Mouse (Mus musculus): ENCODE measurements at regions not wholly inside any gene's neighbourhood (a gene's known extent, or its start where the extent isn't known, plus 50 kb on each side); places are given as distances from the start of the nearest gene placed in this dataset.

GRCm38 (mm10) chr7:70117930-70118922 is 248.3 kb downstream of the Nr2f2 start:
- H3K4me2 ChIP-seq (replicated peaks; ENCODE audit: low read depth): peak overlapping the region; percentile 50
- 17% methylated on average over 21 of the region's 21 CpGs for WGBS
- H3K9ac ChIP-seq (ENCODE audit: low read depth, low read length): 0 out of 2 replicates have a peak overlapping the region, but pooled peaks have one; percentile 7
- no peak overlapping the region for H3K27ac ChIP-seq (ENCODE audit: low read depth, low read length)
- no peaks in the 10 kb centered on the region for H3K9me3 ChIP-seq (ENCODE audit: control insufficient read depth)
- 0 out of 2 replicates have a peak, but pooled peaks have one; percentile 9 for TF ChIP-seq CTCF (IDR thresholded peaks at IDR 0.05; ENCODE audit: low read depth)
- no peaks in the 10 kb centered on the region for H3K27me3 ChIP-seq (replicated peaks; ENCODE audit: control insufficient read depth, insufficient read depth, low read length)
- no peaks in the 10 kb centered on the region for H3K4me1 ChIP-seq (replicated peaks; ENCODE audit: control insufficient read depth, insufficient read depth, low read length)
- peak overlapping the region; percentile 16 for H3K4me3 ChIP-seq (ENCODE audit: low read depth, low read length)
- H3K36me3 ChIP-seq (ENCODE audit: control insufficient read depth, insufficient read depth): no peaks in the 10 kb centered on the region
- ATAC-seq: no peak

DNA sequence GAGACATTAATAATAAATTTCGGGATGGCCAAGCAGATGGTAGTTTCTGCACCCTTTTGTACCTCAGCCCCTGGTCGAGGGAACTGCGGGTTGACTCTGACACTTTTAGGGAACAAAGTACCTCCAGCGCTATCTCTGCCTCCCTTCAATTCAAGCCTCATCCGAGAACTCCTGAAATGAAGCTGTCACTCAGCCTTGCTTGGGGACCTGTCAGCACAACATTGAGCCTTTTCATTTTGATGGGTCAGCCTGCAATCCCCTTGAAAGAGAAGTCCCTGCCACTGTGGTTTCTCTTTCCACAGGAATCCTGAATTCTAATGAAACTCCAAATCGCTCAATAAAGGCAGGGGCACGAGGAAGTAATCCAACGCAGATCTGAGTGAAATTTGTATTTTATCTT is 257.5 kb downstream of the Nr2f2 start:
- no peak for TF ChIP-seq CTCF (IDR thresholded peaks at IDR 0.05; ENCODE audit: low read depth)
- Histone ChIP-seq H3K9me3 (ENCODE audit: control insufficient read depth) (no peaks in the 10 kb centered on the region), H3K27ac (ENCODE audit: low read depth, low read length) (no peak overlapping the region), H3K4me1 (replicated peaks; ENCODE audit: control insufficient read depth, insufficient read depth, low read length) (no peaks in the 10 kb centered on the region), H3K9ac (ENCODE audit: low read depth, low read length) (no peak overlapping the region), H3K27me3 (replicated peaks; ENCODE audit: control insufficient read depth, insufficient read depth, low read length) (no peaks in the 10 kb centered on the region), H3K36me3 (ENCODE audit: control insufficient read depth, insufficient read depth) (no peaks in the 10 kb centered on the region), H3K4me3 (ENCODE audit: low read depth, low read length) (no peak overlapping the region), H3K4me2 (replicated peaks; ENCODE audit: low read depth) (no peak overlapping the region)
- WGBS: 45% methylated on average over 8 of the region's 8 CpGs
- no peak for ATAC-seq

GRCm38 (mm10) chr7:70105024-70105423 is 261.5 kb downstream of the Nr2f2 start:
- ATAC-seq: no peak
- Histone ChIP-seq H3K27ac (ENCODE audit: low read depth, low read length) (no peak overlapping the region), H3K4me3 (ENCODE audit: low read depth, low read length) (no peak overlapping the region), H3K27me3 (replicated peaks; ENCODE audit: control insufficient read depth, insufficient read depth, low read length) (no peaks in the 10 kb centered on the region), H3K4me2 (replicated peaks; ENCODE audit: low read depth) (no peak overlapping the region), H3K9me3 (ENCODE audit: control insufficient read depth) (no peaks in the 10 kb centered on the region), H3K9ac (ENCODE audit: low read depth, low read length) (no peak overlapping the region), H3K4me1 (replicated peaks; ENCODE audit: control insufficient read depth, insufficient read depth, low read length) (no peaks in the 10 kb centered on the region), H3K36me3 (ENCODE audit: control insufficient read depth, insufficient read depth) (no peaks in the 10 kb centered on the region)
- no peak for TF ChIP-seq CTCF (IDR thresholded peaks at IDR 0.05; ENCODE audit: low read depth)
- WGBS: 39% methylated on average over 2 of the region's 2 CpGs

GRCm38 (mm10) chr7:70104486-70104885 is 262.0 kb downstream of the Nr2f2 start:
- H3K9me3 ChIP-seq (ENCODE audit: control insufficient read depth): no peaks in the 10 kb centered on the region
- no peaks in the 10 kb centered on the region for H3K27me3 ChIP-seq (replicated peaks; ENCODE audit: control insufficient read depth, insufficient read depth, low read length)
- no peak overlapping the region for H3K9ac ChIP-seq (ENCODE audit: low read depth, low read length)
- no peak overlapping the region for H3K4me3 ChIP-seq (ENCODE audit: low read depth, low read length)
- H3K27ac ChIP-seq (ENCODE audit: low read depth, low read length): no peak overlapping the region
- no peak overlapping the region for H3K4me2 ChIP-seq (replicated peaks; ENCODE audit: low read depth)
- TF ChIP-seq CTCF (IDR thresholded peaks at IDR 0.05; ENCODE audit: low read depth): no peak
- H3K36me3 ChIP-seq (ENCODE audit: control insufficient read depth, insufficient read depth): no peaks in the 10 kb centered on the region
- H3K4me1 ChIP-seq (replicated peaks; ENCODE audit: control insufficient read depth, insufficient read depth, low read length): no peaks in the 10 kb centered on the region
- 51% methylated on average over 8 of the region's 8 CpGs for WGBS
- no peak for ATAC-seq

- Histone ChIP-seq H3K9ac (ENCODE audit: low read depth, low read length) (no peak overlapping the region), H3K27ac (ENCODE audit: low read depth, low read length) (no peak overlapping the region), H3K4me1 (replicated peaks; ENCODE audit: control insufficient read depth, insufficient read depth, low read length) (no peaks in the 10 kb centered on the region), H3K4me3 (ENCODE audit: low read depth, low read length) (no peak overlapping the region), H3K4me2 (replicated peaks; ENCODE audit: low read depth) (no peak overlapping the region), H3K27me3 (replicated peaks; ENCODE audit: control insufficient read depth, insufficient read depth, low read length) (no peaks in the 10 kb centered on the region), H3K36me3 (ENCODE audit: control insufficient read depth, insufficient read depth) (no peaks in the 10 kb centered on the region), H3K9me3 (ENCODE audit: control insufficient read depth) (no peaks in the 10 kb centered on the region)
- no peak for ATAC-seq
- WGBS: 74% methylated on average over 5 of the region's 5 CpGs
- TF ChIP-seq CTCF (IDR thresholded peaks at IDR 0.05; ENCODE audit: low read depth): no peak
These were observed 262.9 kb downstream of the Nr2f2 start for GRCm38 (mm10) chr7:70103680-70104079.

- no peak overlapping the region for H3K4me3 ChIP-seq (ENCODE audit: low read depth, low read length)
- no peaks in the 10 kb centered on the region for H3K27me3 ChIP-seq (replicated peaks; ENCODE audit: control insufficient read depth, insufficient read depth, low read length)
- no peaks in the 10 kb centered on the region for H3K36me3 ChIP-seq (ENCODE audit: control insufficient read depth, insufficient read depth)
- no peaks in the 10 kb centered on the region for H3K4me1 ChIP-seq (replicated peaks; ENCODE audit: control insufficient read depth, insufficient read depth, low read length)
- TF ChIP-seq CTCF (IDR thresholded peaks at IDR 0.05; ENCODE audit: low read depth): no peak
- H3K9ac ChIP-seq (ENCODE audit: low read depth, low read length): no peak overlapping the region
- WGBS: 96% methylated on average over 1 of the region's 1 CpGs
- no peak overlapping the region for H3K27ac ChIP-seq (ENCODE audit: low read depth, low read length)
- no peaks in the 10 kb centered on the region for H3K9me3 ChIP-seq (ENCODE audit: control insufficient read depth)
- ATAC-seq: no peak
- no peak overlapping the region for H3K4me2 ChIP-seq (replicated peaks; ENCODE audit: low read depth)
These were observed 267.5 kb downstream of the Nr2f2 start for GRCm38 (mm10) chr7:70099001-70099400.

Measured in intestine, postnatal 0 days (tissue).